Comparison of ENCODE assay signal across 8 mouse cellular contexts in genomic region chr1:134753751-134754630, GRCm38 (mm10).
DNase-seq lines count a peak whose midpoint lies in the region; TF ChIP-seq lines count a peak whose summit lies in the region.

No protein-coding gene starts in this region.

- 59% methylated on average over 13 of the region's 13 CpGs for WGBS in lung, adult 2 months
- 65% methylated on average over 13 of the region's 13 CpGs for WGBS in embryonic facial prominence, embryonic 10.5 days

- H3K9me3 ChIP-seq in embryonic facial prominence, embryonic 10.5 days = no peaks in the 10 kb centered on the region

- H3K36me3 ChIP-seq in embryonic facial prominence, embryonic 10.5 days (replicated peaks) = no peaks in the 10 kb centered on the region

- no peak overlapping the region for H3K4me3 ChIP-seq in lung, adult 2 months (replicated peaks; ENCODE audit: extremely low read depth, low read depth, low read length)
- H3K4me3 ChIP-seq in embryonic facial prominence, embryonic 10.5 days = no peak overlapping the region

- TF ChIP-seq POLR2A in lung, adult 2 months (IDR thresholded peaks at IDR 0.05; ENCODE audit: borderline replicate concordance, extremely low read depth, low read depth, low read length) = no peak

- TF ChIP-seq CTCF in lung, adult 2 months (IDR thresholded peaks at IDR 0.05; ENCODE audit: insufficient read depth, low read length) = no peak

- no peaks in the 10 kb centered on the region for H3K27me3 ChIP-seq in embryonic facial prominence, embryonic 10.5 days (replicated peaks; ENCODE audit: low read depth, poor library complexity, severe bottlenecking)

- intact Hi-C loops in heart, postnatal 25 days (cut with DNase I) = no loop called here

- peak; percentile 38 to 51 for DNase-seq in lung, adult 18-20 months
- no peak for DNase-seq in lung, adult 2 months
- DNase-seq in embryonic facial prominence, embryonic 10.5 days (ENCODE audit: low spot score) = peak; percentile 47
- peak; percentile 65 for DNase-seq in heart, postnatal 25 days (ENCODE audit: low spot score)
- DNase-seq in skeletal muscle tissue, adult 2 months (ENCODE audit: low read depth, low spot score) = peak; percentile 86
- no peak for DNase-seq in T-cell, adult 2 months (ENCODE audit: low spot score)
- DNase-seq in spleen, postnatal 14 days (ENCODE audit: low spot score in 2 of 2) = no peak
- DNase-seq in right cerebral cortex, postnatal 4 days = no peak

- H3K27ac ChIP-seq in embryonic facial prominence, embryonic 10.5 days (replicated peaks) = peak overlapping the region; percentile 27; the same call in 1 of the 2 replicates

- H3K4me1 ChIP-seq in lung, adult 2 months (ENCODE audit: control insufficient read depth, insufficient read depth, low read length) = peaks cover 10% of the 10 kb centered on the region; the same call in 1 of the 2 replicates
- peaks cover 63% of the 10 kb centered on the region for H3K4me1 ChIP-seq in embryonic facial prominence, embryonic 10.5 days

Comparison
In these comparisons a context has a peak if more than half of its experiments do, and no peak if none do; other contexts are left out.
1. DNase-seq: peak in lung, adult 18-20 months (2 of 2), embryonic facial prominence, embryonic 10.5 days (single experiment), heart, postnatal 25 days (single experiment) and skeletal muscle tissue, adult 2 months (single experiment); none in lung, adult 2 months (single experiment), T-cell, adult 2 months (single experiment), spleen, postnatal 14 days (0 of 2) and right cerebral cortex, postnatal 4 days (single experiment).